Mouse (Mus musculus) left cerebral cortex, adult 18-20 months (tissue): ENCODE data around the gene Hist1h2ag. TPM values are rescaled to one million over a fixed set of nuclear protein-coding genes. Genes with fewer than 3 reads are reported as not detected.

Source experiments
- DNase-seq, 2 experiments: peaks; one replicate each; pipeline ENCODE4 v3.0.0; 2021 to 2022; ENCODE audit warnings: low spot score in 2 of 2, mixed read lengths in 1 of 2
- total RNA-seq, 2 experiments: library from RNA; stranded (reverse); gene quantifications; 2 replicates each; pipeline ENCODE4 v1.2.3; 2021

The Hist1h2ag gene
- total RNA-seq, 2 experiments from 2014 or later = 7.5 to 13.7 TPM

GRCm38 (mm10) chr13:22013716-22014115, 29.0 kb downstream of the Hist1h2ag start:
- DNase-seq = no peak

GRCm38 (mm10) chr13:22009642-22010041, 33.1 kb downstream of the Hist1h2ag start, which contains the start of gene Prss16:
TSS of gene Prss16 (minus strand) at chr13:22009742.
- DNase-seq = no peak

- no peak for DNase-seq
Observed at GRCm38 (mm10) chr13:22008707-22009106, 34.0 kb downstream of the Hist1h2ag start.

- no peak for DNase-seq
Observed at GRCm38 (mm10) chr13:22007872-22008271, 34.9 kb downstream of the Hist1h2ag start.

GRCm38 (mm10) chr13:22007121-22007510, 35.6 kb downstream of the Hist1h2ag start:
- no peak for DNase-seq

- no peak for DNase-seq
Observed at GRCm38 (mm10) chr13:22006334-22007120, 36.2 kb downstream of the Hist1h2ag start.

GRCm38 (mm10) chr13:22005605-22006333, 37.0 kb downstream of the Hist1h2ag start:
- DNase-seq = peak; percentile 28 to 34

- no peak for DNase-seq
Observed at GRCm38 (mm10) chr13:22001823-22002222, 40.9 kb downstream of the Hist1h2ag start.

GRCm38 (mm10) chr13:22001346-22001745, 41.4 kb downstream of the Hist1h2ag start:
- no peak for DNase-seq

- no peak for DNase-seq
Observed at GRCm38 (mm10) chr13:21999147-21999546, 43.6 kb downstream of the Hist1h2ag start.

GRCm38 (mm10) chr13:21998412-21998811, 44.3 kb downstream of the Hist1h2ag start:
- DNase-seq = no peak

- DNase-seq = no peak
Observed at GRCm38 (mm10) chr13:21997821-21998220, 44.9 kb downstream of the Hist1h2ag start.

- no peak for DNase-seq
Observed at GRCm38 (mm10) chr13:21997201-21997820, 45.4 kb downstream of the Hist1h2ag start.

- DNase-seq = no peak
Observed at GRCm38 (mm10) chr13:21996840-21997185, 45.9 kb downstream of the Hist1h2ag start.

- no peak for DNase-seq
Observed at GRCm38 (mm10) chr13:21996101-21996839, 46.5 kb downstream of the Hist1h2ag start.

GRCm38 (mm10) chr13:21995331-21995914, 47.3 kb downstream of the Hist1h2ag start:
- DNase-seq = no peak

- no peak for DNase-seq
Observed at GRCm38 (mm10) chr13:21994896-21995295, 47.8 kb downstream of the Hist1h2ag start.

GRCm38 (mm10) chr13:21993957-21994738, 48.6 kb downstream of the Hist1h2ag start:
- DNase-seq = no peak

- DNase-seq = no peak
Observed at GRCm38 (mm10) chr13:21992550-21992949, 50.2 kb downstream of the Hist1h2ag start.
